Mouse (Mus musculus) CD4-positive helper T cell, adult 2 months (primary cell): Measurements from ENCODE around the gene Cela1.

Experiments used
- DNase-seq: peaks from one replicate; pipeline ENCODE4 v3.0.0-alpha.2; 2012; ENCODE audit warnings: low read depth, missing footprints, low spot score

The Cela1 gene

GRCm38 (mm10) chr15:100687430-100687971, at the start of gene Cela1:
Gene Cela1 (minus strand): TSS chr15:100687921.
- no peak for DNase-seq

- DNase-seq, result no peak
These were observed 48.2 kb upstream of the Cela1 start for GRCm38 (mm10) chr15:100735953-100736300.

DNA sequence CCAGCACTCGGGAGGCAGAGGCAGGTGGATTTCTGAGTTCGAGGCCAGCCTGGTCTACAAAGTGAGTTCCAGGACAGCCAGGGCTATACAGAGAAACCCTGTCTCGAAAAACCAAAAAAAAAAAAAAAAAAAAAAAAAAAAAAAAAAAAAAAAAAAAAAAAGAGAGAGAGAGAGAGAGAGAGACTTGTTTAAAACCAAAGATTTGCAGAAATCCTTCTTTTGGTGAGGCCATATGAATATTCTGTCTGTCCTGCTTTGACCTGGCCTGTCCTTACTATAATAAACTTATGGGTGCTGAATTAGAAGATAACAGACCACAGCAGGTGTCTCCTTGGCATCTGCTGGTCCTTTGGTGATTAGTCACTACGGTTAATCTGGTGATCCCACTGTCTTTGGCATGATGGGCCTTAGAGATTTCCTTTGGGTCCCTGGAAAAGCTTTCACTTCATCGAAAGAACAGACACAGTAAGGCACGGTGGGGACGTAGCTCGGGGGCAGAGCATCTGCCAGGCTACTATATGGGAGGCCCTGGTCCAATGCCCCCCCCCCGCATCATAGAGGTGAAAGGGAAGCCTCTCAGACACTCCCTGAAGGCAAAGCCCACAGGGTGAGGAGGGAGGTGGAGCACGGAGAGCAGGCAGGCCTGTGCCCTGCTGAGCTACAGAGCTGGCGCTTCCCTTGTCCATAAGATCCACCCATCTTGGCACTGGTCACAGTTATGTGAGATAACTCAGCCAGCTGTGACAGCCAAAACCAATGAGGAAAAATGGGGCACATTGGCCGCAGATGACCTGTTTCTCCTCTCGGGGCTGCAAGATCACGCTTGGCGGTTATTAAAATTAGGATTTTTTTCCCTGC, 47.6 kb upstream of the Cela1 start:
- peak; percentile 19 for DNase-seq

DNA sequence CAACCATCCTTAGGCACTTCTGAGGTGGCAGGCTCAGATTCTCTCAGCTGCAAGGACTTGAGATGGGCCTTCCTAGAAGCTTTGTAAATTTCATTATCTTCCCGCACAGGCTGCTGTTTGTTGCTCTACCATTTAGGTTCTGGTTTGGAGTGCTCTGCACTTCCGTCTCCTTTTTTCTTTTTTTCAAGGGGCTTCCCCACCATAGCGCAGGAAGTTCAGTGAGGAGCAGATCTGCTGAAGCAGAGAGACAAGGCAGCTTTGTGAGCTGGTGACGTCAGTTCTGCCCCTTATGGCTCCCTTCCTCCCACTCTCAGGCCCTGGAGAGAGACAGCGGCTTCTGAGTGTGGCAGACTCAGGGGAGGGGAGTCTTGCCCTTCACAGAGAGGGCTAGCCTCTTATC, 44.9 kb upstream of the Cela1 start:
- DNase-seq, result peak; percentile 91

DNA sequence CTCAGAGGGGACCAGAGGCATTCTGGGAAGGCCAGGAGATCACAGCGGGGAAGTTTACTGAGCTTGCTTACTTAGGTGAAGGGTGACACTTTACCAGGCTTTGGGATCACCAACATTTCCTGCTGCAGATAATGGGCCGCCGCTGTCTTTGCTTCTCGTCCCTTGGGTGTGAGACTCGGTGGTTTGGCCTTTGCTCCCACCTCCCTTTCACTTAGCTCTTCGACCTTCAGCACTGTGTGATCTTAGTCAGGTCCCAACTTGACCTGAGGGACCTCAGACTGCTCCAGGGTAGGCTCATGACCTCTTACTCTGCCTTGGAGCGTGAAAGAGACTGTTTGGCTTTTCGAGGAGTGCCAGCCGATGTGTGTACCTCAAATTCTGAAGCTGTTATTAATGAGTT, 43.4 kb upstream of the Cela1 start:
- DNase-seq, result no peak

- DNase-seq, result peak; percentile 87
These were observed 41.7 kb upstream of the Cela1 start, which contains the start of gene Galnt6 for GRCm38 (mm10) chr15:100729281-100729985. Gene Galnt6 (minus strand): TSS chr15:100729376.

- peak; percentile 61 for DNase-seq
These were observed 40.9 kb upstream of the Cela1 start for GRCm38 (mm10) chr15:100728586-100728985.

- DNase-seq, result peak; percentile 70
These were observed 40.1 kb upstream of the Cela1 start for GRCm38 (mm10) chr15:100727834-100728233.

- DNase-seq, result no peak
These were observed 39.0 kb upstream of the Cela1 start for GRCm38 (mm10) chr15:100726721-100727120.

GRCm38 (mm10) chr15:100723505-100723904, 35.8 kb upstream of the Cela1 start:
- peak; percentile 83 for DNase-seq

DNA sequence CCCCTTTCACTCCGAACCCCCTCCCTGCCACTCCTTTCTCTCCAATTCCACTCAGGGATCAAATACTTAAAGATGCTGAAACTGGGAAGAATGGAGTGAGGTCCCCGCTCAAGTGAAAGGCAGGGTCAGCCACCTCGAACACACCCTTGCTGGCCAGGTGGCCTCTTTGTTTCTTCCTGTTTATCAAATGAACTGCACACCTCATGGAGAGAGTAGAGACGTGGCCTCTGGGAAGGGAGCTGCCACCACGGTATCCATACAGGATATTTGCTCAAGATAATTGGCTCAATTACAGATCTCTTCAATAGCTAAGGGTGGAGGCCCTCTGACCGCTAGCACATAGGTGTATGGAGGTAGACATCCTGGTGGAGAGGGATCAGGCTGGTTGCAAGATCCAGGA, 34.8 kb upstream of the Cela1 start:
- no peak for DNase-seq

DNA sequence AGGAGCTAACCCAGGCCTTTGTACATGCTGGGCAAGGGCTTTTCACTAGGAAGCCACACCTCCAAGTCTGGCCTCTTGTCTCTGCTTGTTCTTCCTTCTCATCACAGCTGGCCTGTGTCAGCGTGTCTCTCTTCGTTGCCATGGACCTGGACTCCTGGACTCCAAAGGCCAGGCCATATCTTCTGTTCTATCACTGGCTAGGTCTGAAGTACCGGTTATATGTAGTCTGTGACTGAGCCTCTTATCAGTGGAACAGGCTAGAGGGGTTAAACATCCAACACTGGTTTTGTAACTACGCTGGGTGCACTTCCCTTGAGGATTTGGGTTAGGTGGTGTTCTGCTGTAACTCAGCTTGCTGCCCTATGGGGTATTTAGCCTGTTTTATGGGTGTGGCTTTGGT, 34.3 kb upstream of the Cela1 start:
- no peak for DNase-seq

GRCm38 (mm10) chr15:100721445-100721844, 33.7 kb upstream of the Cela1 start:
- DNase-seq, result no peak

GRCm38 (mm10) chr15:100720066-100720465, 32.3 kb upstream of the Cela1 start:
- DNase-seq, result peak; percentile 77

- no peak for DNase-seq
These were observed 31.5 kb upstream of the Cela1 start for GRCm38 (mm10) chr15:100719217-100719616.

DNA sequence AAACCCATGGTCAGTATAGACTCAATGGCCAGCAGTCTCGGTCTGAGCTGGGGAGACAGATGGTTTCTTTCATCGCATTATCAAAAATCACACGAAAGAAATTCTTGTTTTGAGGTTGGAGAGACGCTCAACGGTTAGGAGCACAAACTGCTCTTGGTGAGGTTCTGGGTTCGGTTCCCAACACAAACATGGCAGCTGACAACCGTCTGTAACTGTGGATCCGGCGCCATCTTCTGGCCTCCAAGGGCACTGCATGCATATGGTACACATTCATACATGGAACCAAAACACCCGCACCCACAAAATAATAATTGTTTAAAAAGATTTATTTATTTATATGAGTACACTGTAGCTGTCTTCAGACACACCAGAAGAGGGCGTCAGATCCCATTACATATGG, 30.9 kb upstream of the Cela1 start:
- no peak for DNase-seq

- DNase-seq, result no peak
These were observed 30.2 kb upstream of the Cela1 start for GRCm38 (mm10) chr15:100717933-100718332.

DNA sequence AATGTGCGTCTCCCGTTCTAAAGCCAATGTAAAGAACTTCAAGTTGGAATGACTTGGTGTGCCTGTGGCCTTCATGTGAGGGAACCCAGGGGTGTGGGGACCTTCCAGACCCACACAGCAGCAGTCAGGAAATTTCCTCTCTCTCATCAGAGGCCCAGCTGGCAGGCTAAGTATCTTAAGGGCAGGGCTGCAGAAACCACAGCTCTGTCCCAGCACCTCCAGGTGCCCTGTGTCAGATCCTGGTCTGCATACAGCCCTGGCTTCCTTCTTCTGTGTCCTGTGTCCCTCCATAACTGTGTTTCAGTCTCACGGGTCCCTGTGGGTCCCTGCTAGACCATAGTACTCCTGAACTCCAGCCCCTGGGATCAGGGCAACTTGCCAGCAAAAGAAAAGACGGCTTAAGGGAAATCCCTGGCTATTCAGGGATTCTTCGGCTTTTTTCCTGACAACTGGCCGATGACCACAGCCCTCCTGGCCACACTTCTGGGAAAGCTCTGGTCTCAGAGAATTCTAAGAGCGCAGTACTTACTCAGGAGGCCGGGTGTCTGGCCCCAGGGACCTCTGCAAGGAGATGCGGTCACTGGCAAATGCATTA, 27.8 kb upstream of the Cela1 start:
- DNase-seq, result no peak

DNA sequence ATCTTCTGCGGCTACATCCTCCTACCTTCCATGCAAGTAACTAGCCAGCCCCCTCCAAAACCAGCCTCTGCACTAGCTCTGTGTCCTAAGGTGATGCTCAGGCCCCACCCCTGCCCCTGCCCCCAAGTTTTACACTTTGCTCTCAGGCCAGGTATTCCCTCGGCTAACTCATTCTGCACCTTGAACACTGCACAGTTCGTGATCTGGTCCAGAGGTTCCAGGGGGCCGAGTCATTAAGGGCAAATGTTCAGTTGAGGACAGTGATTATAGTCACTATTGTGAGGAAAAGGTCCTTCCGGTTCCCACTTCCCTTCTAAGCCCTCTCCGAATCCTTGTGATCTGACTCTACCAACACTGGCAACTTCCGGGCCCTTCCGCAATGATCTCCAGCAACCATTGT, 26.7 kb upstream of the Cela1 start:
- no peak for DNase-seq

DNA sequence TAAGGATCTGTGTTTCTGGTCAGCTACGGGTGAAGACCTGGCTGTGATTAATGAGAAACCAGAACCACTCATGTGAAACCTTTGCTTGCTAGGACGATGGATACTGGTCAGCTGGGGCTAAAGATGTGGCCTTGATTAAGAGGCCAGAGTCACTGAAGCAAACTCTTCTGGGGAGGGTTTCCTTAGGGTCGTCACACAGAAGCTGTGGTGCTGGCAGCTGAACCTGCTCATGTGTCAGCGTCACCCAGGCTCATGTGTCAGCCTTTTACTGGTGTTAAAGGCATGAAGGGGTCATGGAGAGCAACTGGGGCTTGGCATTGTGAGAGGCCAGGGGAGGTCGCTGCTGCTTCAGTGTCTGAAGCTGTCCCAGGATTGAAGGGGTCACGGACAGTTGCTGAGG, 23.1 kb upstream of the Cela1 start:
- DNase-seq, result no peak

DNA sequence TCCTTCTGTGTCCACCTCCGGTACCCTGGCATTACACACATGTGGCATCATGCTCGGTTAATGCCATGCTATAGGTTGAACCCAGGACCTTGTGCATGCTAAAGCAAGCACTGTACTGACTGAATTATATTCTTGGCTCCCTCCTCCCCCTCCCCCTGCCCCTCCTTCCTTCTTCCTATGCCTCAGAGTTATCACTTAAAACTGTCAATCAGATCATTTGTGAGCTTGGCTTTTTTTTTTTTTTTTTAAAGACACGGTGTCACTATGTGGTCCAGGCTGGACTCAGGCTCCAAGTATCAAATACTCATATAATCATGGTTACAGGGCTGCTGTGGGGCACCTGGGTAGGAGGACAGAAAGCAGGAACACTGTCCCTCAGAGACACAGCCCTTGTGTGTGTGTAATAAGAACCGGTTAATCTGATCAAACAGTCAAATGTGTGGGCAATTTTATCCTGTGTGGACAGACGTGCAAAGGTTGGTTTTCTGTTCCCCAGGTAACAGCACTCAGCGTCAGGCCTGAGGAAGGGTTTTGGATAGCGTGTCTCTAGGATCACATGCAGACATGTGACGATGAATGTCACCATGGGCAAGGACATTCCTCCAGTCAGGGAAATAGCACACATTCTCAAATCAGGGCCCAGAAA, 20.8 kb upstream of the Cela1 start:
- peak; percentile 57 for DNase-seq

DNA sequence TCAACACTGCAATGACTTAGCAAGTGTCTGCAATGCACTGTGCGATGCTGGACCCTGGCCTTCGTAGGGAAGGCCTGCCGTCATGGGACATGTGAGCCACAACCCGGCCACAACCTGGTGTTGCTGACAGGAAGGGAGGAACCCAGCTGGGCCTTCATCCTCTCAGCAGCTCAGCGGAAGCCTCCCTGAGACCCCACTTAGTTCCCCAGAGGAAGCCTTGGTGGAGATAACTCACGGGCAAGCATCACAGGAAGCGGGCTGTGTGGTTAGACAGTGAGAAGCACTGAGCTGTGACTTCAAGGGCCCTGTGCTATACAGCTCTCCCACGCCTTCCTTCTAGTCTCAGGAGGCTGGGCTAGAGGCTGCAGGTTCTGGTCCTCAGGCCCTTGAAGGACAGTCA, 18.5 kb upstream of the Cela1 start:
- DNase-seq, result peak; percentile 93
